Mouse (Mus musculus): ENCODE data around the gene Snx13. TPM values are rescaled to one million over a fixed set of nuclear protein-coding genes. Genes with fewer than 3 reads are reported as not detected.

The Snx13 gene
- polyA plus RNA-seq (2012), result 0.04 and 0.20 TPM in 2 replicates

DNA sequence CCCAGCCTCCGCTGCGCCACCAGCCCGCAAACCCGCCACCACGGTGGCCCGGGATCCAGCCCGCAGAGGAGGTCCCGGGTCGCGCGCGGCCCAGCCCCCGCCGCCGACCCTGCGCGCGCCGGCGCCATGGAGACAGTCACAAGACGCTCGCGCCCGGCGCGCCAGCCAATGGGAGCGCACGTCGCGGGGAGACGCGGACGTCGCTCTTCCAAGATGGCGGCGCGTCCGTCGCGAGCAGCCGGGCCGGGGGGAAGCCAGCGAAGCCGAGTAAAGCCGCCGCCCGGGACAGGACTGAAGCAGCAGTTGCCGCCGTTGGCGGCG lies at the start of gene Snx13:
TSS of gene Snx13 (plus strand) at position 188 of the 321 bp plus-strand sequence.
- peaks cover 20% of the 10 kb centered on the region for H3K4me1 ChIP-seq (ENCODE audit: control insufficient read depth)
- H3K27me3 ChIP-seq (ENCODE audit: control insufficient read depth), result no peaks in the 10 kb centered on the region
- H3K4me3 ChIP-seq (replicated peaks), result peak within 1 kb of the TSS; percentile 96
- TF ChIP-seq GATA1 (IDR thresholded peaks at IDR 0.05; ENCODE audit: low read length), result no peak
- no peak for TF ChIP-seq TAL1 (IDR thresholded peaks at IDR 0.05; ENCODE audit: low read length)
- no peaks in the 10 kb centered on the region for H3K36me3 ChIP-seq (ENCODE audit: control insufficient read depth)
- H3K9me3 ChIP-seq (ENCODE audit: control insufficient read depth, low read length), result no peaks in the 10 kb centered on the region

DNA sequence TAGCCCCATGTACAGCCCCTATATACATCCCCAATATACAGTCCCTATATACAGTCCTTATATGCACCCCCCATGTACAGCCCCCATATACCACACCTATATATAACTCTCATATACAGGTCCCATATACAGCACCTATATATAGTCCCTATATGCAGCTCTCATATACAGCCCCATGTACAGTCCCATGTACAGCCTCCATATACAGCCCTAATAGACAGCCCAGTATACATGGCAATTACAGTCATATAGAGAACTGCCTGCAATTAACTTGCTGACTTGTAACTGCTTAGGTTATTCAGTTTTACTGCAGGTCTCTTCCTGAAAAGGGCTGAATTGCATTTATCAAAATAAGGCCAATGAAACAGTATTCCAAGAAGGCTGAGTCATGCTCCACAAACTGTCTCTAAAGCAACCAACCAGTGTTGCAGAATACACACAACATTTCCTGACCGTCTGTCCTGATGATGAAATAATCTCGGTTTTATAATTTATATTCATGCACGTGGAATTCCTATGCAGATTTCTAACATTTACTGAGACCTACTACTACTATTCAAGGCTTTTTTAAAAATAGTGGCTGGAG lies 49.3 kb upstream of the Snx13 start:
- H3K4me3 ChIP-seq (replicated peaks), result no peak overlapping the region
- no peak for TF ChIP-seq TAL1 (IDR thresholded peaks at IDR 0.05; ENCODE audit: low read length)
- no peak for TF ChIP-seq GATA1 (IDR thresholded peaks at IDR 0.05; ENCODE audit: low read length)
- H3K36me3 ChIP-seq (ENCODE audit: control insufficient read depth), result no peaks in the 10 kb centered on the region
- H3K4me1 ChIP-seq (ENCODE audit: control insufficient read depth), result no peaks in the 10 kb centered on the region
- no peaks in the 10 kb centered on the region for H3K27me3 ChIP-seq (ENCODE audit: control insufficient read depth)
- H3K9me3 ChIP-seq (ENCODE audit: control insufficient read depth, low read length), result no peaks in the 10 kb centered on the region

DNA sequence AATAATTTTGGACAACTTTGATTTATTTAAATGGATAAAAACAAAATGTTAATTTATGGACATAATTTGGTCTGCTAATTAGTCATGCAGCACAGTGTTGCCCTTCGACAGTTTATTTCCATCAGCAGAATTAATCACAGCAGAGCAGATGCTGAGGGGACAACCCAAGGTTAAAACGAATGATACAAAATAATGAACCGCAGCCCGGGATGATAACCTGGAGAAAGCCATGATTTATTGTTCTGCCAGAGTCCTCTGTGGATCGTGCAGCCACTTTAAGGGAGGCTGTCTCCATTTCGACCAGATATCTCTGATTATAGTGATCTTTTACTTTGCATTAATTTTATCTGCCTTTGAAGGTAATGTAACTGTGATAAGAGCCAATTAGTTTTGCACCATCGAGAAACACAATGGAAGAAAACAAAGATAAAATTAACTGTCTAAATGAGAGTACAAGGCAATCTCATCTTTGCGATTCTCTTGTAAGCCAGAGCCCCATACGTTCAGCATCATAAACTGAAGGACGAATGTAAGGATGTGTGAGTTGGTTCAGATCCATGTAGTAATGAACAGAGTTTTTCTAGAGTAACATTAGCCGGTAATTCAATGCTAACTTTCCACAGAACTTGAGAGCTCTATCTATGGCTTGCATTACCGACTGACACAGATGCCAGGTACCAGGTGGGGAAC lies 48.1 kb upstream of the Snx13 start:
- TF ChIP-seq GATA1 (IDR thresholded peaks at IDR 0.05; ENCODE audit: low read length), result no peak
- no peak for TF ChIP-seq TAL1 (IDR thresholded peaks at IDR 0.05; ENCODE audit: low read length)
- no peaks in the 10 kb centered on the region for H3K27me3 ChIP-seq (ENCODE audit: control insufficient read depth)
- H3K4me3 ChIP-seq (replicated peaks), result no peak overlapping the region
- H3K36me3 ChIP-seq (ENCODE audit: control insufficient read depth), result no peaks in the 10 kb centered on the region
- H3K4me1 ChIP-seq (ENCODE audit: control insufficient read depth), result no peaks in the 10 kb centered on the region
- no peaks in the 10 kb centered on the region for H3K9me3 ChIP-seq (ENCODE audit: control insufficient read depth, low read length)

DNA sequence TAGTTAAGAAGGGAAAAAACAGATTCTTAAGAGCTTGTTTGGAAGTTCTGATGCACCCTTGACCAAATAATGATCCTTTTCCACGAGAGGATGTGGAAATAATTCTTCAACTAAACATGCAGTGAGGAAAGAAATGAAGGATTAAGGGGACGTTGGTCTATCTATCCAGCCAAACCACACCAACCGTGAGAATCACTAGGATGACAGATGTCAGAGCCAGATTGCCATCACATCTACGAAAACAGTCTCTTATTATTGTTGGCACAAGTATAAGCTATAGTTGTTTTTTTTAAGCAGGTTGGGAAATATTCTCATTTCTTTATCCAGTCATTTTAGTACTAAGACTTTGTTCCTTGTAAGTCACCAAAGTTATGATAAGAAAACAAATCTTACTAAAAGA lies 46.7 kb upstream of the Snx13 start:
- H3K9me3 ChIP-seq (ENCODE audit: control insufficient read depth, low read length), result no peaks in the 10 kb centered on the region
- no peaks in the 10 kb centered on the region for H3K36me3 ChIP-seq (ENCODE audit: control insufficient read depth)
- no peak overlapping the region for H3K4me3 ChIP-seq (replicated peaks)
- H3K27me3 ChIP-seq (ENCODE audit: control insufficient read depth), result no peaks in the 10 kb centered on the region
- TF ChIP-seq TAL1 (IDR thresholded peaks at IDR 0.05; ENCODE audit: low read length), result no peak
- TF ChIP-seq GATA1 (IDR thresholded peaks at IDR 0.05; ENCODE audit: low read length), result no peak
- no peaks in the 10 kb centered on the region for H3K4me1 ChIP-seq (ENCODE audit: control insufficient read depth)

DNA sequence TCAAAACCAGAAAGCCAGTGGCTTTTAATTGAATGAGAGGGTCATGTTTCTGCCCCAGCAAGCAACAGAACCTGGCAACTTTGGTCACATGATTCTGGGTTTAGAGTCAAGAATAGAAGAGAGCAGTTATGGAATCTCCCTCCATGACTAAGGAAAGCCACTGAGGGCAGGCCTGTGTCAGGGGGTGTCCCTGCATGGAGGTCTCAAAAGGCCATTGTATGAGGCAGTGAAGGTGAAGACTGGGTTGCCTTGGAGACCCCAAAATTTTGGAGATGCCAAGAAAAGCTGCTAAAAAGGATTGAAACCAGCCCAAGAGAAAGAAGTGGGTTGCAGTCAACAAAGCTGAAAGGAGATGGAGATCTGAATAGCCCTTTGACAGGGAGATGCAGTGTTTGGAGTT lies 41.2 kb upstream of the Snx13 start:
- Histone ChIP-seq H3K4me3 (replicated peaks) (no peak overlapping the region), H3K36me3 (ENCODE audit: control insufficient read depth) (no peaks in the 10 kb centered on the region), H3K9me3 (ENCODE audit: control insufficient read depth, low read length) (no peaks in the 10 kb centered on the region), H3K27me3 (ENCODE audit: control insufficient read depth) (no peaks in the 10 kb centered on the region), H3K4me1 (ENCODE audit: control insufficient read depth) (no peaks in the 10 kb centered on the region)
- no peak for TF ChIP-seq GATA1 (IDR thresholded peaks at IDR 0.05; ENCODE audit: low read length)
- no peak for TF ChIP-seq TAL1 (IDR thresholded peaks at IDR 0.05; ENCODE audit: low read length)

DNA sequence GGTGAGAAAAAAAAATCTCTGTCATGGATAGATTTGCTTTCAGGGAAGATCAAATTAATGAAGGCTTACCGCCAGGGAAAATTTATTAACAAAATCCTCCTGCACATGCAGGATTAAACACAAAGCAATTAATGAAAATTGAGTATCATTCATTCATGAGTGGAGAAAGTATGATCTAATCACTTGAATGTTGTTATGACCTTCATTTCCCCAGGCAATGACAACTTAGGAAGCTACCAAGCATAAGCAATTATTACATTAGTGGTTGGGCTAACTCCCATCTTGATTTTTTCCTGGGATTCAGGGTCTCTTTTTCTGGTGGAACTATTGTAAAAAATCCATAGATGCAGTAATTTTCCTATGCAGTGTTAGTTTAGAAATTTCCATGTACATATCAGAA lies 39.1 kb upstream of the Snx13 start:
- TF ChIP-seq GATA1 (IDR thresholded peaks at IDR 0.05; ENCODE audit: low read length) (no peak), TAL1 (IDR thresholded peaks at IDR 0.05; ENCODE audit: low read length) (no peak)
- Histone ChIP-seq H3K4me3 (replicated peaks) (no peak overlapping the region), H3K27me3 (ENCODE audit: control insufficient read depth) (no peaks in the 10 kb centered on the region), H3K9me3 (ENCODE audit: control insufficient read depth, low read length) (no peaks in the 10 kb centered on the region), H3K4me1 (ENCODE audit: control insufficient read depth) (no peaks in the 10 kb centered on the region), H3K36me3 (ENCODE audit: control insufficient read depth) (no peaks in the 10 kb centered on the region)

DNA sequence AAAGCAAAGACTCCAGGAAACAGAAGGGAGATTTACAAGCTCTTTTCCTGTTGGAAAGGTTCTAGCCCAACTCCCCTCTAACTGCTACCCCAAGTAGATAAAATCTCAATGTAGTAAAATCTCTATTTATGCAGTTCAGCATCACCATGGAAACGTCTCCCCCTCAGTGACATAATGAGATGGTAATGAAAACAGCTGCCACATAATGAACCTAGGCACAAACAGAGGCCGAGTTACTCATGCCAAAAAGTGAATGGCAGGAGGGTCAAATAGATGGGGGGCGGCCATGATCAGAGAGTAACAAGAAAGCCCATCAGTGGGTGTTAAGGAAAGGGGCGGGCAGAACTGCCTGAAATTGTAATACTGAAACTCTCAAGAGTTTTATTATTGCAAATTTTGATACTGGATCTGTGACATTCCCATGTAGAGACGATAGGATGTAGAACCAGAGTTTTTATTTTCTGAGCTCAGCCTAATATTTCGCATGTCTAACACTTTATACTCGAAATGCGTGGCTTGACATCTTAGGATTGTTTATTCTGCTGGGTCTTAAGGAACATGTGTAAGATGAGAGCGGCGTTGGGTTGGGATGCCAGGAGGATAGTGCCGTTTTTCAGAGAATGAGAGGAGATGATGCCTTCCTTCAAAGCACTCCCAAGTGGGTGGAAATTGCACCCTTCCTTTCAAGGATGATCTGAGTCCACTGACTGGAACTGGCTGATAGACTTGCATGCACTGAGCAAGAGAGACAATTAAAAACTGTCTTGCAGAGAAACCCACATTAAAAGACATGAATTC lies 38.4 kb upstream of the Snx13 start:
- no peak for TF ChIP-seq GATA1 (IDR thresholded peaks at IDR 0.05; ENCODE audit: low read length)
- no peak for TF ChIP-seq TAL1 (IDR thresholded peaks at IDR 0.05; ENCODE audit: low read length)
- Histone ChIP-seq H3K27me3 (ENCODE audit: control insufficient read depth) (no peaks in the 10 kb centered on the region), H3K4me1 (ENCODE audit: control insufficient read depth) (no peaks in the 10 kb centered on the region), H3K9me3 (ENCODE audit: control insufficient read depth, low read length) (no peaks in the 10 kb centered on the region), H3K4me3 (replicated peaks) (no peak overlapping the region), H3K36me3 (ENCODE audit: control insufficient read depth) (no peaks in the 10 kb centered on the region)

DNA sequence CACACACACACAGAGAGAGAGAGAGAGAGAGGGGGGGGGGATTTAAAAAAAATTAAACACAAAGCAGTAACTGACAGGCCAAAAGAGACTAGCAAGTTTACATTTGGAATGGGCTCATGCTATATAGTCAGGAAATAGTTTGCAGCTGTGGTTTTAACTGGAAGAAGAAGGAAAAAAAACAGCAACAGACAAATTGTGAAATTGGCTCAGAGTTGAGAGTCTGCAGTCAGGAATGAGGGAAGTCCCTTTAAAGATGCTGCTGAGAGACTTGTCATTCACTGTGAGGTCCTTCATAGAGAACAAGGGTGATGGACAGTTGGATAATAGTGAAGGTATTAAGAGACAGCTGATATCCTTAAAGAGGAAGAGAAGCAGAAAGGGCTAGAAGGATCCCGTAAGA lies 35.5 kb upstream of the Snx13 start:
- Histone ChIP-seq H3K4me3 (replicated peaks) (no peak overlapping the region), H3K27me3 (ENCODE audit: control insufficient read depth) (no peaks in the 10 kb centered on the region), H3K36me3 (ENCODE audit: control insufficient read depth) (no peaks in the 10 kb centered on the region), H3K4me1 (ENCODE audit: control insufficient read depth) (no peaks in the 10 kb centered on the region), H3K9me3 (ENCODE audit: control insufficient read depth, low read length) (no peaks in the 10 kb centered on the region)
- TF ChIP-seq TAL1 (IDR thresholded peaks at IDR 0.05; ENCODE audit: low read length), result no peak
- TF ChIP-seq GATA1 (IDR thresholded peaks at IDR 0.05; ENCODE audit: low read length), result no peak

DNA sequence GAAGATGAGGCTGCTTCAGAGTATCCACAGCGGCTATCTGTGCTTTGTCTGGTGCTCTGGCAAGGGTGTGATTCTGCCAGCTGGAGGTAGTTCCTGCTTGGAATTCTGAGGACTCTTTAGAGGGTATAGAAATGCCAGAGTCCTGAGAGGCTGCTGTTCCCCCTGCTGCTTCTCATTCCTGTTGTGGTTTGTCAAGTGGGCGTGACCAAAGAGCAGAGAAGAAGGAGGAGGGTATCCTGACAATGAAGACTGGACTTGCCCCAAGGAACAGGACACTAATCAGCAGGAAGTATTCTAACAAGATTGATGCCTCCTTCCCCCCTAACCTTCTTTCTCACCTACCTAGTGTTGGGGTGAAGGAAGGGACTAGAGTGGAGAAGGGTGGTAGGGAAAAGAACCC lies 33.0 kb upstream of the Snx13 start:
- no peak overlapping the region for H3K4me3 ChIP-seq (replicated peaks)
- H3K9me3 ChIP-seq (ENCODE audit: control insufficient read depth, low read length), result no peaks in the 10 kb centered on the region
- H3K27me3 ChIP-seq (ENCODE audit: control insufficient read depth), result no peaks in the 10 kb centered on the region
- H3K36me3 ChIP-seq (ENCODE audit: control insufficient read depth), result no peaks in the 10 kb centered on the region
- no peaks in the 10 kb centered on the region for H3K4me1 ChIP-seq (ENCODE audit: control insufficient read depth)
- TF ChIP-seq GATA1 (IDR thresholded peaks at IDR 0.05; ENCODE audit: low read length) (no peak), TAL1 (IDR thresholded peaks at IDR 0.05; ENCODE audit: low read length) (no peak)

Measured in erythroblast, embryonic 14.5 days (primary cell).